Mouse (Mus musculus): ENCODE data around the gene Ankmy1. TPM values are rescaled to one million over a fixed set of nuclear protein-coding genes. Genes with fewer than 3 reads are reported as not detected.

The Ankmy1 gene
- total RNA-seq, 2 experiments from 2014 or later = not detected

DNA sequence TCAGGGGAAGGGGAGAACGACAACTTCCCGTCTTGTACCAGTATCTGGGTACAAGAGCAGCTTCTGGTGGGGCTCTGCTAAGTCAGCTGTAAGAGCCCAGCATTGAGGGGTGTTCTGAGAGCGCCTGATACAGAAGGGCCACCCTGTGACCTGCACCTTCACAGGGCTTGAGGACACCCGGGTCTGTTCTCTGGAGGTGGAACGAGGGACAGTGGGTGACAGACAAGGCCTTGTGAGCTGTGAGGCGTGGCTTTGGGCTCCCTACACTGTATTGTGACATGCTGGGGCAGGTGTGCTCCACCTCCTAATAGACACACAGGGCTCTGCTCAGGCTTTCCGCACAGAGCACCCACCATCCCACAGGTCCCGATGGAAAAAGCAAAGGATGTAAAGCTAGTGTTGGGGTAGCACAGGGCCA, 9.0 kb upstream of the Ankmy1 start:
- DNase-seq = no peak

DNA sequence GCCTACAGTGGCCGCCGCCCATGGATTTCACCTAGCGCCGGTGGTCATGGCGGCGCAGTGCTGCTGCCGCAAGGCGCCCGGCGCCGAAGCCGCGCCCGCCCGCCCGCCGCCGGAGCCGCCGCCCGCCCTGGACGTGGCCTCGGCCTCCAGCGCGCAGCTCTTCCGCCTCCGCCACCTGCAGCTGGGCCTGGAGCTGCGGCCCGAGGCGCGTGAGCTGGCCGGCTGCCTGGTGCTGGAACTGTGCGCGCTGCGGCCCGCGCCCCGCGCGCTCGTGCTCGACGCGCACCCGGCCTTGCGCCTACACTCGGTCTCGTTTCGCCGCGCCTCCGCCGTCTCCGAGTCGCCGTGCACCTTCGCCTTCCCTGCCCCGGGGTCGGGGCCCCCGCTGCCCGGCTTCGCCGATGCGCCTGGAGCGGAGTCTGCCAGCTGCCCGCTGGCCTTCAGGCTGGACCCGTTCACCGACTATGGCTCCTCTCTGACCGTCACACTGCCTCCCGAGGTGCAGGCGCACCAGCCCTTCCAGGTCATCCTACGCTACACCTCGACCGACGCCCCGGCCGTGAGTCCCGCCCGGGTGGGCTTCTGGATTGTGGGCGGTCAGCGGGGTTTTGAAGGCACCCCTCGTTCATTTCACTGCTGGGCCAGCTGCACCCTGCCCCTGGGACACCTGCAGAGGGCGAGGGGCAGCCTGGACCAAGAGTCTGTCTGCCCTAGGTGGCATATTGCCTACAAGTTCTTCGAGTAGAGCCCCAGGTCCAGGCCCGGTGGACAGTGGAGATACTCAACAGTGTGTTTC, 8.4 kb upstream of the Ankmy1 start:
- DNase-seq = peak; percentile 48

GRCm38 (mm10) chr1:92910239-92910885, 7.7 kb upstream of the Ankmy1 start, which contains the start of gene Rnpepl1:
TSS of gene Rnpepl1 (plus strand) at chr1:92910783.
- DNase-seq = peak; percentile 75

DNA sequence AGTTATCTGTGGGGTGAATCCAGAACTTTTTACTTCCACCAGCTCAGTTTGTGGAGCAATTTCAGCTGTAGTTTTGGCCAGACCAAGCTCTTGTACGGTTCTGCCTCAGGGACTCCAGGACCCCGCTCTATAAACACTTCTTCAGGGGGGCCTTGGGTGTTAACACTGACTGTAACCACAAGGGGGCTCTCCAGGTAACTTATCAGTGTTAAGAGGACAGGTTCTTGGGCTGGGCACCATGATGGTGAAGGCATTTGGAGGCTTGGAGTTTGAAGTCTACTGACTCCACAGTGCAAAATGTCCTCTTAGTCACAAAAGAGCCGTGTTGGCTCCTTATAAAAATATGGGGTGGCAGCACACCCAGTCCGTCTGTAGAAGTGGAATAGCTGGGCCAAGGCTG, 6.4 kb upstream of the Ankmy1 start:
- DNase-seq = no peak

DNA sequence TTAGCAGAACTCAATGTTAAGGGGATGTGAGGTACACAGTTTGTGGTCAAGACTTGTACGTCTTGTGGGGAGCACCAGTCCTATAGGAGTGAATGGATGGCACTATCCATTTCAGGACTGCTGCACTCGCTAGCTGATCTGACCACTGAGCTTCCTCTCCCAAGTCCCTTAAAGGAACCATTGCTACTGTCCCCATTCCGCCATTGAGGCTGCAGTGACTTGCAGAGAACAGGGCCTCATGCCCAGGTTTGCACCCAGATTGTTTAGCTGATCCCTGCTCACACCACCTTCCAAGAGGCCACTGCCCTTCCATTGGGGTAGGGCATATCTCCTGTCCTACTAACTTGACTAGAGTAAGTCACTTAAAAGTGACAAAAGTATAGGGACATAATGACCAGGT, 6.0 kb upstream of the Ankmy1 start:
- no peak for DNase-seq

DNA sequence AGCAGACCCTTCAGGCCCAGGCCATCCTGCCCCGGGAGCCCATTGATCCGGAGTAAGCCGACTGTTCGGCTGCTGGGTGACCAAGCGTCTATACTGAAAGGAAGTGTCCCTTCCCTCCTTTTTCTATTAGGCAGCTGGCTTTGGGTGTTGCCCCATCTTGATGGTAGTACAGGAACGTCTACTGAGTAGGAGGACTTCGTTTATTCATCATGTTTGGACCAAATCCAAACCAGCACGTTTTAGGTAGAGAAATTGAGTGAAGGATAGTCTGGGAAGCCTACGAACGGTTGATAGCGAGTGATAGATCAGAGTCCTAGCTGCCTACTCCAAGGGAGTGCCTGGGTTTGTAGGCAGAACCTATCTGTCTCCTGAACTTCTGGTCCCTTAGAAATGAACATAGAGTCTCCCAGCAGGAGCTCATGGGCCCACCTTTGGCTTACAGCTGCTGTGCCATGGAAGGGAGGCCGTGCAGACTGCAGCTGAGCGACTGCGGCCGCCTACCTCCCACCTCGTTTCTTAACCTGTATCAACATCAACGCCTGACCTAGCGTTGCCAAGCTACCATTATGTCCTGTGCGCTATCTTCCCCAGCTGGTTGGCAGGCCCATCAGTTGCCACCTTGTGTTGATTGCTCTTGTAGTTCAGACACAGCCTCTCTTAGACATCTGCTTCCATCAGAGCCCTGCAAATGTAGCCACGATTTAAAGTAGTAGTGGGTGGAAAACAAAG, 5.1 kb upstream of the Ankmy1 start:
- DNase-seq = no peak

DNA sequence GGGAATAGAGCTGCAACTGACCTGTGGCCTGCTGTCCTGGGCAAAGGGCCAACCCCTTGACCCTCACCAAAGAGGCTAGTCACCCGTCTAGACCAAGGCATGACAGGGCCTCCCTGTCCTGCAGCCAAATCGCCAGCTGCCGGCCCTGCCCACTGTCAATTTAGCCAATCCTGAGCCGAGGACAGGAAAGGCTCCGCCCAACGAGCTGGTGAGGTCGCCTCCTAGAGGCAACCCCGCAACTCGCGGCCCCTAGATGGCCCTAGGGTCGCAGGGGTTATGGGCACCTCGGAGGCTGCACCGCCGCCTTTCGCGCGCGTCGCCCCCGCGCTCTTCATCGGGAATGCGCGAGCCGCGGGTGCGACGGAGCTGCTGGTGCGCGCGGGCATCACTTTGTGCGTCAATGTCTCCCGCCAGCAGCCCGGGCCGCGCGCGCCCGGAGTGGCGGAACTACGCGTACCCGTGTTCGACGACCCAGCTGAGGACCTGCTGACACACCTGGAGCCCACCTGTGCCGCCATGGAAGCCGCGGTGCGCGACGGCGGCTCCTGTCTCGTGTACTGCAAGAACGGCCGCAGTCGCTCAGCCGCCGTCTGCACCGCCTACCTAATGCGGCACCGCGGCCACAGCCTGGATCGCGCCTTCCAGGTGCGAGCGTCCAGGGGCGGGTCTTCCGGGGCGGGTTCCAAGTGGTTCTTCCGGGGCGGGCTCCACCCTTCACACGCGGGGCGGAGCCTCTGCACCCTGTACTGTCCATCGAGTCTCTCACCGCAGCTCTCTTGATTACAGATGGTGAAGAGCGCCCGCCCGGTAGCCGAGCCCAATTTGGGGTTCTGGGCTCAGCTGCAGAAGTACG, 4.3 kb upstream of the Ankmy1 start, which contains the start of gene Dusp28:
Gene Dusp28 (plus strand): TSS at position 203 of the 853 bp plus-strand sequence.
- DNase-seq = peak; percentile 90

DNA sequence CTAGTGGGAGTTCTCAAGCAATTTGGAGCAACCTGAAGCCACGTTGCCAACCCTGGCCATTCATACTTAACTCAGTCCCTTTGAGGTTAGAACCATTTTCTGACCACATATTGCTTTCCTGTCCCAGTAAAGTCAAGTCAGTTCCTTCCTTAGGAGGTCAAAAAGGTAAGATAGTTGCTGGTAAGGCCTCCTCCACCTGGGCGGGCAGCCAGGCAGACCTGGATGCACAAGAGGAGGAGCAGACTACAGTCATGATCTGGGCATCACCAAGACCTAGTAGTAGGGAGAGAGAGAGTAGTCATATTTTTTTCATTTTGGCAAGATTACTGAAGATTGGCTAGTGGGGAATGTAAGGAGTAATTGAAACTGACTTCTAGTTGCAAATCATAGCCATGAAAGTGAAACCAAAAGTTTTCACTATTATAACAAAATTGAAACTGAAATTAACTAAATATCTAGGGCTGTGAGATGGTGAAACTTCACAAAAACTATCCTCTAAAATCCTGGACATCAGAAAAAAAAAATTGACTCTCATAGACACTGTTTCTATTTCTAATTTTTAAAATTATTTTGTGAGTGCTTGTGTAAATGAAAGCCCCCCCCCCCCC, 3.1 kb upstream of the Ankmy1 start:
- DNase-seq = no peak

DNA sequence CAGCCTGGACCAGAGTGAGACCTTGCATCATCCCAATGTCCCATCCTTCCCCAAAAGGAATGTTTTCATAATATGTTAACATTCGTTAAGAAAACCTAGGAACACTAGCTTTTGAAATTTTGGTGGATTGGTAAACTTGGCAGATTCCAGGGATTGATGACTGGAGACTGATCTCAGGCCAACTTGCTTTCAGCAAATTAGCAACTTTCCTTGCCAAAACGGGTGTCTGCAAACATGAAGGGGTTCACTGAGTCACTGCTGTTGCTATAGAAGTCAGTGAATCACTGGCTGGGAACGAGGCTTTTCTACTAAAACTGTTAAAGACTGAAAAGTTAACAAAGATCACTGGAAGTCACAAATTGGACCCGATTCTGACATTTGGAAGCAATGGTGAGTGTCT, 921 bp upstream of the Ankmy1 start:
- DNase-seq = no peak

DNA sequence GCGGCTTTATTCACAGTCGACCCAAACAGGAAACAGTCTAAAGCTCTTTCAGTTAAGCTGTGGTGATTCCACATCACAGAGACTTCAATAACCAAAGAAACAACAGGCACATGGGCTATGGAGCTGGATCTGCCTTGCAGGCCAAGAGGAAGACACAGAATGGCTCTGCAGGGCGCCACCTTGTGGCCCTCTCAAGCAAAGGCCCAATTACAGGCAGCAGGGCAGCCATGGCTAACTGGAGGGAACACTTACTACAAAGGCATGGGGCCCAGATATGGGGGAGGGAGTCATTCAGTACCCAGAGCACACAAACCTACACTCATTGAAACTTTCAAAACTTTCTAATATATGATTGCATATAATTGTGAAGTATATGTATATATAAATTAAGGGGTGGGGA, 7.6 kb downstream of the Ankmy1 start:
- DNase-seq = peak; percentile 50

GRCm38 (mm10) chr1:92893896-92894295, 8.8 kb downstream of the Ankmy1 start:
- DNase-seq = no peak

DNA sequence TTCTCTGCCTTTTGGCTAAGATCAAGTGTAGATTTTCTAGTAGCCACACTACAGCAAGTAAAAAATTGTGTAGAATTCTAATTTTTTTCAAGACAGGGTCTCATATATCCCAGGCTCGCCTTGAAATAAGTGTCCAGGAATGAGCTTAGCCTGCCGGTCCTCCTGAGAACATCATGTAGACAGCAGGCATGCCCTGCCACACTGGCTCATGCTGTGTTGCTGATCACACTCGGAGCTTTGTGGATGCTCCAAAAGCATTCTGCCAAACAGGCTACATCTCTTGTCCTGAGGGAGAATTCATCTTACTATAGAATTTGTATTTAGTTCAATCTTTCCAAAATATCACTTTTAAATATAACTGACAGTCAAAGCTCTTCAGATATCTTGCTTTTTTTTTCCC, 9.9 kb downstream of the Ankmy1 start:
- DNase-seq = no peak

DNA sequence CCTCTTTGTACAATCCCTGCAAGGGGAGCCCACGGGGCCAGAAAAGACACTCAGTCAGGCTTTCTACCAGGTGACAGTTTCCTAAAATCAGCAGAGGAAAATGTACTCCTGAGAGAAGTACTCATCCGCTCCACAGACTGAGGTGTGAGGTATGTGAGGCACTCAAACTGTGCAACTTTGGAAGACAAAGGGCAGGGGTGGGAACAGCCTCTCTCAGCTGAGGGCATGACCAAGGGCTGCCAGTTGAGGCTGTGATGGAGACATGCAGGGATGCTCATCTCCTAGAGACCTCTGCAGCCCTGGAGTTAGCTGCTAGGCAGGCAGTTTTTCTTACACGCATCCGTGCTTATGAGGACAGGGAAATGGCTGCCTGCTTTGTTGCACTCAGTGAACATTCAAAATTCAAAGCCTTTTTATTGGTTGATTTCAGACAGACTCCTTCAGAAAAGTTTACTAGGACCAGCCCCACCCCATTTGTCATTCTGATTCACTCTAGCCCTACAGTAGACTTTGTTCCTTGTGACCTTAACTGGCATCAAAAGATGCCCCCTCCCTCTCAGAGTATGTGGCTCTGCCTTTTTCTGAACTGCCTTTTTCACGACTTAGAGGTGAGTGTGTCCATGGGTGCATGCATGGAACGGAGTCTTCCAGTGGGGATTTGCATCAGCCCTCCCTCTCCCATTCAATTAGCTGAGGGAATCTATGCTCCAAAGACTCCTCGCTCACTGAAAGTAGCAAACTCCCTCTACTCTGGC, 13.6 kb downstream of the Ankmy1 start:
- no peak for DNase-seq

DNA sequence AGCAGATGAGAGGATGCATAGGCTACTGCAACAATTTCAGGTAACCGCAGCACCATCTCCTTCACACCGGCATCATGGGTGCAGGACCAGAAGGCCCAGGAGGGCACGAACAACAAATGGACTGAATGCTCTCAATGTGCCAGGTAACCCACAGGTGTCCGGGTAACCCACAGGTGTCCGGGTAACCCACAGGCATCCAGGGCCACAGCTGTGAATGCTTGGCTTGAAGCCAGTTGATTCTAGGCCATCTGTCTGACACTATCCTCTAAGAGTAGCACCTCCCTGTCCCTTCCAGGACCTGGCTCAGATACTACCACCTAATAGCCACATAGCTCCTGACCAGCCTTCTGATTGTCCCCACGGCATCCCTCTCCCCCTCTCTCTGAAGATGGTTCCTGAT, 20.7 kb downstream of the Ankmy1 start:
- no peak for DNase-seq

- no peak for DNase-seq
These were observed 22.6 kb downstream of the Ankmy1 start for GRCm38 (mm10) chr1:92880101-92880500.

DNA sequence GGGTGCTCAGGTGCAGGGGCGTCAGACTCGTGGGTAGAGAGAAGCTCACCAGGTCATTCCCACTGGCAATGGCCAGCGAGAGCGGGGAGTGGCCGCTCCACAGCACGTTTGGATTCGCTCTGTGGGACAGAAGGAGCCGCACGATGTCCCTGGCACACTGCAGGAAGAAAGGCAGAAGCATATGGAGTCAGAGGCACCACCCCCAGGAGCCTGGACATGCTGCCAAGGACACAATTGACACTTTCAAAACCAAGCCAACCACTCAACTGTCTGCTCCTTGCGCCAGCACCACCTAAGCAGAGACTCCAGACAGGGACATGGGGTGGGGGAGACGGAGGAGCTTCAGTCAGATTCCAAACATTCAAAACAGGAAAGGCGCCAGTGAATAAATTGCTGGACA, 23.4 kb downstream of the Ankmy1 start:
- DNase-seq = no peak

GRCm38 (mm10) chr1:92878066-92878741, 24.5 kb downstream of the Ankmy1 start:
- no peak for DNase-seq

GRCm38 (mm10) chr1:92877431-92877978, 25.2 kb downstream of the Ankmy1 start:
- DNase-seq = no peak

- no peak for DNase-seq
These were observed 27.2 kb downstream of the Ankmy1 start for GRCm38 (mm10) chr1:92875360-92876111.
